Mouse (Mus musculus): ENCODE data around the gene Tob1. TPM values are rescaled to one million over a fixed set of nuclear protein-coding genes. Genes with fewer than 3 reads are reported as not detected.

The Tob1 gene
- polyA plus RNA-seq, 1 experiment from 2014 or later, result 47.8 TPM

DNA sequence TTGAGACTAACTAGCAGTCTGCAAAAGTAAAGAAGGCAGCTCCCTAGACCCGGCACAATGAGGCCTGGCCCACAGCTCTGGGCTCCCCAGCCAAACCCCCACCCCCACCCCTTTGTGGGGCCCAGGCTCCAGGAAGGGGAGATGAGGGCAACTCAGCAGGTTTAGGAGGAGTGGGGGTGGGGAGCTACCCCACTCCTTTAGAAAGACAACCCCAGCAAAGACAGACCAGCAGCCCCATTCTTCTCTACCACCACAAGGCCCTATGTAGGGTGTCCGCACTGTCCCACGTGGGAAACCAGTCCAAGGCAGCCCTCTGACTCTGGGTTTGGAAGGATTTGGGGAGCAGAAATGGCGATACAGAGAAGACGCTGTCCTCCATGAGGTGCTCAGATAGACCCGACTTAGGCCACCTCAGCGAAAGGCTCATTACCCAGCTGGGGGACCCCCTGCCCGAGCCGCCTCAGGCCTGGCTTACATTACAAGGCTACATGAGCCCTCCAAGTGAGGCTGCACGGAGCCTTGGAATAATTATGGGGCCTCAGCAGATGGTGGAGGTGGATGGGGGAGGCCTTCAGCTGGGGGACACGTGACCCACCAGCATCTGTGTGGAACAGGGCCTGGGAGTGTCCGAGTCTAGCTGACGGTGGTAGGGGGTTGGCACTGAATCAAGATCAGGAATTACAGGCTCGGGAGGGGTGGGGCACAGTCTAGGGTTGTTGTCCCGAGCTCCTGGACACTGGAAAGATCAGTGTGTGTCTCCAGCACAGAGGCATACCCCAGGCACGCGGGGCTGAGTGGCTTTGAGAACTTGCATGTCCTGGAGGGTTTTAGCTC lies 34.9 kb downstream of the Tob1 start, which contains the start of gene Wfikkn2:
Gene Wfikkn2, minus strand, starts transcription at position 51 of the 834 bp plus-strand sequence.
- H3K4me3 ChIP-seq (ENCODE audit: low read depth, low read length), result no peak within 1 kb of the TSS
- no peak for DNase-seq
- WGBS (ENCODE audit: insufficient replicate concordance), result 69% methylated on average over 17 of the region's 17 CpGs
- no peak for ATAC-seq
- 0 out of 2 replicates have a peak, but pooled peaks cover 4% of the 10 kb centered on the region for H3K27me3 ChIP-seq (ENCODE audit: insufficient read depth, low read length)
- TF ChIP-seq EP300 (IDR thresholded peaks at IDR 0.05; ENCODE audit: low read depth) (no peak), CTCF (IDR thresholded peaks at IDR 0.05; ENCODE audit: low read depth) (no peak)
- H3K36me3 ChIP-seq (replicated peaks; ENCODE audit: insufficient read depth, low read length), result no peaks in the 10 kb centered on the region
- H3K9me3 ChIP-seq (ENCODE audit: low read length), result no peaks in the 10 kb centered on the region
- no peak within 1 kb of the TSS for H3K4me2 ChIP-seq (ENCODE audit: low read depth, low read length)
- no peak within 1 kb of the TSS for H3K9ac ChIP-seq (replicated peaks)
- H3K27ac ChIP-seq (ENCODE audit: low read depth), result no peak within 1 kb of the TSS
- peaks cover 15% of the 10 kb centered on the region for H3K4me1 ChIP-seq (ENCODE audit: insufficient read depth)

DNA sequence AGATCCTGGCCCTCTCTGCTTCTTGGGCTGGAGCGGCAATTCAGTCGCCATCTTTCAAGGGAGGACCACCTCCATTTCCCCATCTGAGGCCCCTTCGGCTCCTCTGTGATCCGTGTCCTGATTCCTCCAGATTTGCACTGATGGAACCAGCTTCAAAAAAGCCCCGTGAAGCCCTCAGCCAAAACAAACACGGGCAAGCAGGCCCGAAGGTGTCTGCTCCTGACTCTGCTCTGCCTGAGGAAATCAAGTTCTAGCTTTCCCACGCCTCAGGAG lies 35.5 kb downstream of the Tob1 start:
- Histone ChIP-seq H3K4me2 (ENCODE audit: low read depth, low read length) (no peak overlapping the region), H3K4me1 (ENCODE audit: insufficient read depth) (peaks cover 15% of the 10 kb centered on the region), H3K9ac (replicated peaks) (no peak overlapping the region), H3K9me3 (ENCODE audit: low read length) (no peaks in the 10 kb centered on the region), H3K27ac (ENCODE audit: low read depth) (no peak overlapping the region), H3K36me3 (replicated peaks; ENCODE audit: insufficient read depth, low read length) (no peaks in the 10 kb centered on the region), H3K27me3 (ENCODE audit: insufficient read depth, low read length) (0 out of 2 replicates have a peak, but pooled peaks cover 4% of the 10 kb centered on the region), H3K4me3 (ENCODE audit: low read depth, low read length) (no peak overlapping the region)
- DNase-seq (no peak), ATAC-seq (no peak)
- no peak for TF ChIP-seq CTCF (IDR thresholded peaks at IDR 0.05; ENCODE audit: low read depth)
- TF ChIP-seq EP300 (IDR thresholded peaks at IDR 0.05; ENCODE audit: low read depth), result no peak
- 65% methylated on average over 8 of the region's 8 CpGs for WGBS (ENCODE audit: insufficient replicate concordance)

DNA sequence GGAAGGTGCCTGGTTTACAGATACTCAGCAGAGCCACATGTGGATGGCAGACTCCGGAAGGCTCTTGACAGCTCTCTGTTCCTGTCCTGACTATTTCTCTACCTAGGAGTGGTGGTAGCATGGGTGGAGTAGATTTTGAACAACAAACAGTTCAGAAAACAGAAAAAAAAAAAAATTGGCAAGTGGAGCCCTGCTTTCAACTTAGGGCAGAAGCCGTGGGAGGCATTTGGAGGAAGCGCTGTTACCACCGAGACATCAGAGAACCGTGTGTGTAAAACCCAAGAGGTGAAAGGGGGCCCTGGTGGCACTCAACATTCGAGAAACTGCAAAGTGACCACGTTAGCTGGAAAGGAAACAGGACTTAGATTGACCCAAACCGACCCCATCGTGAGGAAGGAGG lies 41.9 kb downstream of the Tob1 start:
- DNase-seq (no peak), ATAC-seq (no peak)
- no peak overlapping the region for H3K9ac ChIP-seq (replicated peaks)
- H3K4me1 ChIP-seq (ENCODE audit: insufficient read depth), result no peaks in the 10 kb centered on the region
- no peak overlapping the region for H3K4me2 ChIP-seq (ENCODE audit: low read depth, low read length)
- no peaks in the 10 kb centered on the region for H3K9me3 ChIP-seq (ENCODE audit: low read length)
- no peaks in the 10 kb centered on the region for H3K27me3 ChIP-seq (ENCODE audit: insufficient read depth, low read length)
- TF ChIP-seq EP300 (IDR thresholded peaks at IDR 0.05; ENCODE audit: low read depth) (no peak), CTCF (IDR thresholded peaks at IDR 0.05; ENCODE audit: low read depth) (no peak)
- no peak overlapping the region for H3K4me3 ChIP-seq (ENCODE audit: low read depth, low read length)
- H3K27ac ChIP-seq (ENCODE audit: low read depth), result no peak overlapping the region
- H3K36me3 ChIP-seq (replicated peaks; ENCODE audit: insufficient read depth, low read length), result no peaks in the 10 kb centered on the region
- WGBS (ENCODE audit: insufficient replicate concordance), result 66% methylated on average over 9 of the region's 9 CpGs

DNA sequence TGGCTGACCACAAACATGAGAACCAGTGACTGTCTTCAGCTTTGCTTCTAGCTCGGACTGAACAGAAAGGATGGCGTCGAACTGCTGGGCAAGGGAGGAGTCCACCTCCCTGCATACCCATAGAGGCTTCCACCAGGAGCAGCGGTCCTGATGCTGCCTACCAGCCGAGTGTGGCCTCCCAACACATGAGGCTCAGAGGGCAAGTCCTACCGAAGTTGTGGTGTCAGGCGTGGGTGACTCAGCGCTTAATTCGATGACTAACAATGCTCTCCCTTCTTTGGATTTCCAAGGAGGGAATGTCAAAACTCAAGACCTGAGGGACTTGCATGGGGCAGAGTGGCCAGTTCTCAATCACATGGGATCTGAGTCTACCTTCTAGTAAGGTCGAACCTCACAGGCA lies 42.4 kb downstream of the Tob1 start:
- no peaks in the 10 kb centered on the region for H3K36me3 ChIP-seq (replicated peaks; ENCODE audit: insufficient read depth, low read length)
- no peak overlapping the region for H3K4me3 ChIP-seq (ENCODE audit: low read depth, low read length)
- DNase-seq, result no peak
- no peak overlapping the region for H3K9ac ChIP-seq (replicated peaks)
- H3K4me1 ChIP-seq (ENCODE audit: insufficient read depth), result no peaks in the 10 kb centered on the region
- no peak overlapping the region for H3K4me2 ChIP-seq (ENCODE audit: low read depth, low read length)
- 67% methylated on average over 10 of the region's 10 CpGs for WGBS (ENCODE audit: insufficient replicate concordance)
- H3K9me3 ChIP-seq (ENCODE audit: low read length), result no peaks in the 10 kb centered on the region
- no peaks in the 10 kb centered on the region for H3K27me3 ChIP-seq (ENCODE audit: insufficient read depth, low read length)
- TF ChIP-seq EP300 (IDR thresholded peaks at IDR 0.05; ENCODE audit: low read depth) (no peak), CTCF (IDR thresholded peaks at IDR 0.05; ENCODE audit: low read depth) (no peak)
- no peak overlapping the region for H3K27ac ChIP-seq (ENCODE audit: low read depth)
- ATAC-seq, result no peak

DNA sequence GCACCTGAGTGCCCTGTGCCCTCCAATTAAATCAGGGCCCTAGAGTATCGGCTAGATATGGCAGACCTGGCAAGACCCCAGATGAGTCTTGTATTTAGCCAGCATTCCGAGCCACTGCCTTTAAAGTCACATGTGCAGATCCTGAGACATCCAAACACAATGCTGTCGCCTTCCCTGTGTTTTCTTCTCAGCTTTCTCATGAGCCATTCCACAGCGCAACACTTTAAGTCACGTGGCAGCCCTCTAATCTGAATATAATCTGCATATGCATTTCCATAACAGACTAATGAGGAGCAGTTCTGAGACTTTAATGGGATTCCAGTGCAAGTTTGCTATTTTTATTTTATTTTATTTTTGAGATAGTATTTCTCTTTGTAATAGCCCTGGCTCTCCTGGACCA lies 44.5 kb downstream of the Tob1 start:
- WGBS (ENCODE audit: insufficient replicate concordance), result 74% methylated on average over 5 of the region's 5 CpGs
- H3K9me3 ChIP-seq (ENCODE audit: low read length), result no peaks in the 10 kb centered on the region
- no peak overlapping the region for H3K9ac ChIP-seq (replicated peaks)
- no peak overlapping the region for H3K27ac ChIP-seq (ENCODE audit: low read depth)
- ATAC-seq, result no peak
- H3K27me3 ChIP-seq (ENCODE audit: insufficient read depth, low read length), result no peaks in the 10 kb centered on the region
- peaks cover 8% of the 10 kb centered on the region for H3K4me1 ChIP-seq (ENCODE audit: insufficient read depth)
- H3K4me3 ChIP-seq (ENCODE audit: low read depth, low read length), result no peak overlapping the region
- no peak for DNase-seq
- H3K4me2 ChIP-seq (ENCODE audit: low read depth, low read length), result no peak overlapping the region
- no peak for TF ChIP-seq CTCF (IDR thresholded peaks at IDR 0.05; ENCODE audit: low read depth)
- H3K36me3 ChIP-seq (replicated peaks; ENCODE audit: insufficient read depth, low read length), result no peaks in the 10 kb centered on the region

DNA sequence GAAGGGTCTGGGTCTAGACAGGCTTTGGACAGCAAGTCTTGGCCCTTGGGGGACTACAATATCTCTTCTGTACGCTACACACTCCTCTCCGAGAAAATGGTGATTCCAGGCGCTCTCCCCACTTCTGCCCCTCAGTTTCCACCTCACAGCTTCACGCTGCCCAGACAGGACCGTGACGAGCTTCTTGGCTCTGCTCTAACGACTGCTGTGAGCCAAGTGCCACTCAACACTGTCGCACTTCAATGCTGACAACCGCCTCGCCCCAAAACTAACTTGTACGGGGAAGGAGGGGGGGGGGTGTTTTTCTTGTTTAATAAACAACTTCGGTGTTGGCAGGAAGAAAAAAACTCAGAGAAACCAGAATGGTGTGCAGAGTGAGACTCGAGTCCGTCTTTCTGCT lies 46.7 kb downstream of the Tob1 start:
- WGBS (ENCODE audit: insufficient replicate concordance), result 79% methylated on average over 14 of the region's 14 CpGs
- DNase-seq (no peak), ATAC-seq (no peak)
- H3K4me2 ChIP-seq (ENCODE audit: low read depth, low read length), result no peak overlapping the region
- H3K27me3 ChIP-seq (ENCODE audit: insufficient read depth, low read length), result no peaks in the 10 kb centered on the region
- H3K9ac ChIP-seq (replicated peaks), result no peak overlapping the region
- peaks cover 26% of the 10 kb centered on the region for H3K4me1 ChIP-seq (ENCODE audit: insufficient read depth)
- H3K9me3 ChIP-seq (ENCODE audit: low read length), result no peaks in the 10 kb centered on the region
- TF ChIP-seq EP300 (IDR thresholded peaks at IDR 0.05; ENCODE audit: low read depth), result no peak
- no peak overlapping the region for H3K27ac ChIP-seq (ENCODE audit: low read depth)
- H3K36me3 ChIP-seq (replicated peaks; ENCODE audit: insufficient read depth, low read length), result no peaks in the 10 kb centered on the region
- H3K4me3 ChIP-seq (ENCODE audit: low read depth, low read length), result no peak overlapping the region

All from liver, postnatal 0 days (tissue).